Mouse (Mus musculus): ENCODE measurements around the gene Slc28a1. TPM values are rescaled to one million over a fixed set of nuclear protein-coding genes. Genes with fewer than 3 reads are reported as not detected.

The Slc28a1 gene
- total RNA-seq, 4 experiments from 2014 or later = not detected

GRCm38 (mm10) chr7:81213347-81214152, 99.0 kb downstream of the Slc28a1 start, which contains the start of gene Pde8a:
Gene Pde8a, plus strand, starts transcription at chr7:81213596.
- no peak for DNase-seq

- no peak for DNase-seq
Observed at GRCm38 (mm10) chr7:81214153-81214907, 99.7 kb downstream of the Slc28a1 start.

GRCm38 (mm10) chr7:81215950-81216349, 101.4 kb downstream of the Slc28a1 start:
- DNase-seq = no peak

- no peak for DNase-seq
Observed at GRCm38 (mm10) chr7:81219321-81219720, 104.7 kb downstream of the Slc28a1 start.

Other genes with a start within 250 kb of the Slc28a1 start
- 10 to 100 TPM; 18.4 to 26.8 (median 24.0) TPM for gene Wdr73, start 213.5 kb upstream of the Slc28a1 start, total RNA-seq (2022)
- 1 to 10 TPM; 2.7 to 6.5 (median 3.4) TPM for gene Nmb, start 209.7 kb upstream of the Slc28a1 start, total RNA-seq (2022)
- 100 to 1,000 TPM in 3 of 4 experiments, 10 to 100 TPM in 1; 90.9 to 110 (median 105) TPM for gene Sec11a, start 167.0 kb upstream of the Slc28a1 start, total RNA-seq (2022)
- gene Zfp592, start 121.1 kb upstream of the Slc28a1 start, total RNA-seq (2022) = 10 to 100 TPM; 21.2 to 31.7 (median 26.4) TPM
- gene Alpk3, start 57.2 kb upstream of the Slc28a1 start, total RNA-seq (2022) = under 1 TPM; 0.12 to 0.24 (median 0.19) TPM
- 10 to 100 TPM; 22.3 to 41.0 (median 31.7) TPM for gene Pde8a, start 98.8 kb downstream of the Slc28a1 start, total RNA-seq (2022)
- 1,000 to 10,000 TPM; 1,061 to 1,116 (median 1,082) TPM for gene Rps17, start 230.5 kb downstream of the Slc28a1 start, total RNA-seq (2022)